Mouse (Mus musculus): Measurements from ENCODE around the gene Camk2n2.
A peak's percentile ranks its signal among the peaks of the same experiment; 100 is the strongest.

Camk2n2 gene

DNA sequence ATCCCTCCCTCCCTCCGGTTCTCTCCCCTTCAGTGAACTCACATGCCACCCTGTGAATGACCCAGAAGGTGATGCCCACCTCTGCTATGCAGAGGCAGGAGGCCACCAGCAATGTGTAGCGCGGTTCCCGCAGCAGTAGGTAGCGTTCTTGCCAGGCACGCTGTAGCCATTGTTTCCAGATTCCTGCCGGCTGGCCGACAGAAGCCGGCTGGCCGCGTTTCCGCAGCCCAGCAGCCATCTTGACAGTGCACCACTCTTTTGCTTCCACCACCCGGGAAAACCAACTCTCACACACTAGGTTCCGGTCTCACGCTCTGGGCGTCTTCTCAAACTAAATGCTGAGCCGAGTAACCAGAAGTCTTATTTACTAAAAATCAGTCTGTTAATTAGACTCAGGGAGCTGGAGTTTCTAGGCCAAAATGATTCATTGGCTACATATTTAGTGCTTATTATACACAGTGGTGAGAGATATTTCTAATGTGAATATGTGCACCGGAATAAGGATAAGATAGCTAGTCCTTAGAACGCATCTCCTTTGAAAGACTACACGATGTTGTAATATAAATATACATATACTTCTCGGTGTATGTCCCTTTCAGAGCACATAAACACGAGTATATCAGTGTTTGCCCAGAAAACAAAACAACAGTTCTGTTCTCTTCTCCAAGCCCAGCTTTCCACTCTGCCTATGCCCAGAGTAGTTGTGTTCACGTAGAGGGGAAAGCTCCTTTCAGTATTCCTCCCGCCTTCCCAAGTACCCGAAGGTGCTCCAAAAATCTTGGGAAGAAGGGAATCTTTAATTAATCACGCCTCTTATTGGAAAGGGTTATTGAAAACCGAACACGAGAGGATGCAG lies 10.4 kb downstream of the Camk2n2 start:
- peak; percentile 78 for DNase-seq

DNA sequence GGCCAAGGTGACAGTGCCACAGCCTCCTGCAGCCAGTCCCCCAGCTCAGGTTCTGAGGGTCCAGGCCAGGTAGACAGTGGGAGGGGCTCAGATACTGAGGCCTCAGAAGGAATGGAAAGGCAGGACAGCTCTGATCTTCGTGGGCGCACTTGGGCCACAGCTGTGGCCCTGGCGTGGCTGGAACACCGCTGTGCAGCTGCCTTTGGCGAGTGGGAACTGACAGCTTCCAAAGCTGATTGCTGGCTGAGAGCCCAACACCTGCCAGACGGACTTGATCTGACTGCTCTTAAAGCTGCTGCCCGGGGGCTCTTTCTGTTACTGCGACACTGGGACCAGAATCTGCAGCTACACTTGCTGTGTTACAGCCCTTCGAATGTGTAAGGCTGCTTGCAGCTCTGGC lies 16.4 kb downstream of the Camk2n2 start:
- no peak for DNase-seq

DNA sequence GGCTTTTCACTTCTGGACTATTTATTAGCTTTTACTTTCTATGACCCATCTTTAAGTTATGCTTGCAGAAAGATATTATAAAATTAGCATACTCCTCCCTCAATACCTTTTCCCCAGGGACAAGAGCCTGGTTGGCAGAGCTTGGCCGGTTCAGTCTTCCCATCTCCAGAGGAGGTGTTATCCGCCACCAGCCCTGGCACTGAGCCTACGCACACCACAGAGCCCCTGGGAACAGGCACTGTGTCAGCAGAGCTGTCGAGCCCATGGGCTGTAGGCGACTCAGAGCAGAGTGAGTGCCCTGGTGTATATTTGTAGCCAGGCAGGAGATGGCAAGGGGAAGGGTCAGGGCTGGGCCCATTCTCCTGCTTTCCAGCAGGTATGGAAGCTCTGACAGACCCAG lies 20.6 kb downstream of the Camk2n2 start:
- no peak for DNase-seq

DNA sequence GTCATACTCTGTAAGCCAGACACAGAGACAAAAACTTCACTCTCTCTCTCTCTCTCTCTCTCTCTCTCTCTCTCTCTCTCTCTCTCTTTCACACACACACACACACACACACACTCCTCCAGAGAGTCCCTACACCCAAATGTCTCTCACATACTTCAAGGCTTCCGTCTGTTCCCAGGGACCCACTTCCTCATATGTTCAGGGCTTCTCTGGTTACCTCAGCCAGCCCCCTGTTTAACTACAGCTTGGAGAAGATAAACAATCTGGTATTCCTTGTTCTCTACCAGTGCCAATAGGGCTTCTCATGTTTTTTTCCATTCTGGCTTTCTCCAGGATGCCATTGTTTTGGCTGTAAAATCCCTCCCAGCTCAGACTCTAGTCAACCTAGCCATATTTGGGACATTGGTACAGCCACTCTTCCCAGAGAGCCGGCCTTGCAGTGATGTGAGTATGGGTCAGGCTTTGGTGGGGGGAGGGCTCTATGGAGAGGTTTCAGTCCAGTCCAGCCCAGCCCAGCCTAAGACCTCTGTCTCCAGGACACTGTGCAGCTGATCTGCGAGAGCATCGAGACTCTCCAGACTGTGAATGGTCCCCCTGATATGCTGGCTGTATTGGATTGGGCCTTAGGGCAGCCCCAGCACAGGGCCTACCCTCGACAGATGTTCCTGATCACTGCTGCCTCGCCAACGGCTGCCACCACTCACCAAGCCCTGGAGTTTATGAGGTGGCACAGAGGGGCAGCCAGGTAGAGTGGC lies 24.2 kb downstream of the Camk2n2 start:
- no peak for DNase-seq

DNA sequence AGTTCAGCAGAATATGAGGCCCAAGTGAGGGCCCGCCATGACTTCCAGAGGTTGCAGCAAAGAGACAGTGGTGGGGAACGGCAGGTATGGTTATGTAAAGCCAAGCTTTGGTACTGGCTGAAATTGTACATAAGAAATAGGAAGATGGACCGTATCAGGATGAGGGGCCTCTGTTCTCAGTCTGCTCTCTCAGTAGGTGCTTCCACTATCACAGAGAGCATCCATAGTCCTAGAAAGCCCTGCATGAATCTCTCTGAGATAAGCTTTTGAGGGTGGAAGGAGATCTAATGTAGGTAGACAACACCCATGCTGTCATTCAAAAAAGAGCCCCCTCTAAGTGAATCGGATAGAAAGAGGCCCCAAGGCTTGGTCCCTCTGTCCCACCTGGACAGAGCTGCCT lies 25.4 kb downstream of the Camk2n2 start:
- no peak for DNase-seq

DNA sequence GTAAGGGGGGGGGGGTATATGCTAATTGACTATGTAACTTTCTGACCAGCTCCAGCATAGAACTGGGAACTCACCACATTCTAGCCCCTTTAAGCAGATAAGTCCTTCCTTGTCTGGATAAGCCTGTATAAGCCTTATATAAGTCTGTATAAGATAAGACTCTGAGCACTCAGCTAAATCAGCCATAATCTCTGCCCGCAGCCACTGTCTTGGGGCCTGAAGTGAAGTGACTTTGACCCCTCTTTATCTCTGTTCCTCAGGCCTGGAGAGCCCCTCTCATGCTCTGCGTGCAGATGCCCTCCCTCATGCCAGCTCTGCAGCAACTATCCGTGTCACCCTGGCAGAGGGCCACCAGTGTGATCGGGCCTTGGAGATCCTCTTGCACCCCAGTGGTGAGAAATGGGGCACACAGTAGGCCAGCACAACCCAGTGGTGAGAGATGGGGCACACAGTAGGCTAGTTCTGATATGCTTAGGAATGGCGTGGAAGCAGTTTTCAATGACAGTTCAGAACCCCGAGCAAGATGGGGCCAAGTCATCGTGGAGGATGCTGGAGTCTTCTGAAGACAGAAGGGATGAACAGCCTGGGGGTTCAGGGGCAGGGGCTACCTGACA lies 25.9 kb downstream of the Camk2n2 start:
- no peak for DNase-seq

DNA sequence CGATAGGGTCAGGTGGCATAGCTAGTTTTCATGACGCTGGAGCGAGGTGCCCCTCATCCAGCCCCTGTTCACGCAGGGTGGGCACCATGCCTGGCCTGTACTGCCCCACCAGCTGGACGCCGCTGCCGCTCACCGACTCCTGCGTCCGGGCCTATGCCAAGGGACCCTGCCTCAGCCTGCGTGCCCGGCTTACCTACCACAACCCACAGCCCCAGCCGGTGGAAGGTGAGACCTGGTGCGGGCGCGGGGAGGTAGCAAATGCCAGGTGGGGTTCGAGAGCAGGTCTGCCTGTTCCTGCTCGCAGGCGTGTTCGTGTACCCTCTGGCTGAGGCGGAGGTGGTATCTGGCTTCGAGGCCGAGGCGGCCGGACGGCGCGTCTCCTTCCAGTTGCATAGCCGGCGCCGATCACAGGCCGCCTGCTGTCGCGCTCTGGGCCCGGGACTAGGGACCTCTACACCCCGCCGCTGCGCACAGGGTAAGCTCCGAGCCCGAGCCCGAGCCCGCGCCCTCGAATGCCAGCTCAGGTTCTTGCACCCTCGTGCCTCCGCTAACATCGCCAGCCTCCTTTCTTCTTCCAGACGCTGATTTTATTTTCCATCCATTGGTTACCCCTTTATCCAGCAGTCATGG lies 29.9 kb downstream of the Camk2n2 start:
- no peak for DNase-seq

DNA sequence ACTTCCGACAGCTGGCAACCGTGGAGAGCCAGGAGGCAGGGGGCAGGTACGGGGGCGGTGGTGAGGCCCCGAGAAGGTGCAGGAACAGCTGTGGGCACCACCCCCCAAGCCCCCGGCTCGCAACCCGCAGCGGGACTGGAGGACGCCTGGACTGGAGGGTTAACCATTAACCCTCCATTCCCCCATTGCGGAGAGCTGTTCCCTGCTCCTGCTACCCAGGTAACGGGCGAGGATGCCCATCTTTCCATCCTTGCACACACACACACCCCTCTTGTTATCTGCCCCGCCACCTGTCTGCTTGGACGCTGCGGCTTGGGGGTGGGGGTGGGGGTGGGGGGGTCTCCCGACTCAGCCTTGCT lies 30.4 kb downstream of the Camk2n2 start:
- no peak for DNase-seq

DNA sequence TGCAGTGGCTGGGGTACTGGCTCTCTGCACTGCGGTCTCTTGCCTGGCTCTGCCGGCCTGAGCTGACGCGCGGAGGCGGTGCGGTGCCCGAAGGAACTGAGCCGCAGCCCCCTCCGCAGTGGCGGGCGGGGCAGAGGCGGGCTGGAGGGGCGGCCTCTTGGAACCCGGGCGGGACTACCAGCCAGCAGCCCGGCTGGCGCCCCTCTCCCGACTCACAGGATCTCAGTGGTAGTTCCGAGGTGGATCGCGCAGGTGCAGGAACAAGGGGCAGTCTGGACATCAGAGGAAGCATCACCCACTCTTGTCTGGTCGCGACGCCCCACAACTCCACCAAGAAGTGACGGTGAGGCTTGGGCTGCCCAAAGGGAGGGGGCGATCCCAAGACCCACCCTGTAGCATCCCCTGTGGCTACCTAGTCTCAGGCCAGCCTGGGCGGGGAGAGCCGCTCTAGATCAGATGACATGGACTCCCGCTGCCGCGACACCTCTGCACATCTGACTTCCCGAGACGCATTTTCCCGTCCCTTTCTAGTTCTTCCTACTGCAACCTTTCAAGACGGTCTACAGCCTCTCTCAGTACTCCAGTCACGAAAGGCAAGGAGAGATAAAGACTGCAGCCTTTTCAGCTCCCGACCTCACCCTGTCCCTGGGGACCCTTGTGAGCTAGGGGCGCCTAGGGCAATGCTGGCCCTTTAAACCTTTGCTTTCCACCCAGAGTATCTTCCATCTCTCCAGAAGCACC lies 31.0 kb downstream of the Camk2n2 start:
- DNase-seq, result peak; percentile 50

DNA sequence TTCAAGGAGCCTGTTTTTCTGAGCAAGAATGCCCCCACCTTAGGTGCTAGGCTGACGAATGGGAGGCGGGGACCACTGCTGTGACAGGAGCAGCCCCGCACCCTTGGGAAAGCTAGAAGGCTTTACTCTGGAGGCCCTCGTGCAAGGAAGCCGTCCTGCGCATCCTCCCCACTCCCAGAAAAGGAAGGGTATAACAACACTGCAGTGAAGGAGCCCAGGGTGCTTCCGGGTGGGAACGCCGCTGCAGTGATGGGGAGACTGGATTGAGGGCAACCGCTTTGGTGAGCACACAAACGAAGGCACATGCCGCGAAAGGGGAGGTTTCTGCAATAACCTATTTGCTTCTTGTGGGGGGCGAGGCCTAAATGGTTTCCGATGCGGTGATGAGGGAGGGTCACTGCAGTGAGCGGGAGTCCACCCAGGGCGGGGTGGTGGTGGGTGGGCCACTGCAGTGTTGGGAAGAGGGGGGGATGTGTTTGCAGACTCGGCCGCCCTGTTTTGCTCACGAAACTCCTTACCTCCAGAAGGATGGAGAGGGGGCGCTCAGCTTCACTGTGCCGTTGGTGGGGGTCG lies 31.6 kb downstream of the Camk2n2 start, which contains the start of gene Vwa5b2:
Gene Vwa5b2 (plus strand): TSS at position 106 of the 573 bp plus-strand sequence.
- peak; percentile 38 for DNase-seq
